Mouse (Mus musculus): Measurements from ENCODE around the gene Wdr11.

Wdr11 gene

GRCm38 (mm10) chr7:129591371-129592131 lies at the start of gene Wdr11:
Gene Wdr11, plus strand, starts transcription at chr7:129591863.
- peak; percentile 68 for DNase-seq (ENCODE audit: low spot score)

DNA sequence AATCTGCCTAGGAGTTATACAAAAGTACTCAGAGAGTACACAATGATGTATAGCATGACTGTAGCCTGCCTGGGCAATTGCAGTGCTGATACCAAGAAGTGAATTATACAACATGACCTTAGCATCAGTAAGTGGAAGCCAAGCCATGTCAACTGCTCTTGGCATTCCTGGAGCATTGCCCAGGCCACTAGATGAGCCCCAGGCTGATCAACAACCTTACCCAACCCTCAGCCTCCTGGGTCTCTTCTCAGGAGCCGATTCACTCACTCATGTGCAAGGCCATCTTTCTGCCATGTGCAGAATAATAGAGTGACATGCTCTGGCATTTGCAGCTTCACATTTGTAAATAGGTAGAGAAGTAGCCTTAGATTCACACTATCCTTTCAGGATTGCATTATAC lies 24.1 kb upstream of the Wdr11 start:
- no peak for DNase-seq (ENCODE audit: low spot score)

DNA sequence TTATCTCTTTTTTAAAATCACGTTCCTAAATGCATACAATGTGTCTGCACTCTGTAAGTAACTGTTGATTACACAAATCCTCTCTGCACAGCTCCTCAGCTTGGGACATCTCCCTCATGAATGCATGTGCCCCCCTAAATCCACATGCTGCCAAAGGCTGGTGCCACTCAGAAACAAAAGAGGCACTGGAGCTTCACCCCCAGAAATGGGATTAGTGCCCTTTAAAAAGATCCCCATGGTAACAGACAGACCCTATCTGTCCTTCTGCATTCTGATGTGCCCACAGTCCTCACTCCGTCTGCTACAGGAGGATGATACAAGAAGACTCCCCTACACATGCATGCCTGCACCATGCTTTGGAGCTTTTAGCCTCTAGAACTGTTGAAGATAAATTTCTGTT lies 23.3 kb upstream of the Wdr11 start:
- DNase-seq (ENCODE audit: low spot score), result no peak

DNA sequence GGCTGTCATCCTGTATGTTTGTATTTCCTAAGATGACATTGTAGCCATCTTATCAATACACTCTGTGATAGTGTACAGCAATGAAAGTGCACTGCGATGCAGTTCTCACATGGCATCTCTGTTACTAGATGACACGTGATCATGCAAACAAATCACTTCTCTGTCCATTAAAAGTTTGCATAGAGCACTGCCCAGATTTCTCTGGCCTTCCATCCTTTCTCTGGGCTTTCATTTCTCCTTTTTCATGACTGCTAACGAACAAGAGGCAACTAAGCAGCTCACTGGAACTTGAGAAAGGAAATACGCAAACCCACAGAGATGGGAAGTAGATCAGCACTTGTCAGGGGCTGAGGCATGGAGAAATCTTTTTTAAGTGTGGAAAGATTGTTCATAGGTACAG lies 17.2 kb upstream of the Wdr11 start:
- DNase-seq (ENCODE audit: low spot score), result no peak

DNA sequence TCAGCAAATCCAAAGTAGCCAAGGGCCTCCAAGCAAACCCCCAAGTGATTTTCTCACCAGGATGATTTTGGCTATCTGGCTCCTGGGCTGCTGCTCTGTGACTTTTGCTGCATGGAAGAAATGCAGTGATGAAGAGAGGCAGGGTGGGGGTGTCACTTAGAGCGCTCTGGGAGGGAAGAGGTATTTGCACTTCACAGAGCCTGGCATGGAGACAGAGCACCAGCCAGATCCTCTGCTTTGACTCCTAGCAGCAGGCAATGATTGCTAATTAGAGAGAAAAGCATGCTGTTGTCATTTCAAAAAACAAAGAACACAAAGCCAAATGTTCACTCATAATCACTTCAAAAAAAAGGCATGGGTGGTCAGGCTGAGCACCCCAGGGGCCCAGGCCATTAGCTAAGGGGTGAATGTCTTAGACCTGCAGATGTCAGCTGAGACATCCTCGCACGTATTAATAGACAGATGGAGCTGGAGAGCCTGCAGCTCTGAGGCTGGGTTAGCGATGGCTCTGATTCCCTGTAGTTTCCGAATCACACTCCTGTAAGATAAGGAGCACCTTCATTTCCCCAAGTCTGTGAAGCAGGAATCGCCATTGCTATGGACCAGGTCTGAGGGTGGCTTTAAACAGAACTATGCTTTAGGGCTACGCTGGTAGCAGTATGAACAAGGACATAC lies 16.4 kb upstream of the Wdr11 start:
- DNase-seq (ENCODE audit: low spot score), result no peak

DNA sequence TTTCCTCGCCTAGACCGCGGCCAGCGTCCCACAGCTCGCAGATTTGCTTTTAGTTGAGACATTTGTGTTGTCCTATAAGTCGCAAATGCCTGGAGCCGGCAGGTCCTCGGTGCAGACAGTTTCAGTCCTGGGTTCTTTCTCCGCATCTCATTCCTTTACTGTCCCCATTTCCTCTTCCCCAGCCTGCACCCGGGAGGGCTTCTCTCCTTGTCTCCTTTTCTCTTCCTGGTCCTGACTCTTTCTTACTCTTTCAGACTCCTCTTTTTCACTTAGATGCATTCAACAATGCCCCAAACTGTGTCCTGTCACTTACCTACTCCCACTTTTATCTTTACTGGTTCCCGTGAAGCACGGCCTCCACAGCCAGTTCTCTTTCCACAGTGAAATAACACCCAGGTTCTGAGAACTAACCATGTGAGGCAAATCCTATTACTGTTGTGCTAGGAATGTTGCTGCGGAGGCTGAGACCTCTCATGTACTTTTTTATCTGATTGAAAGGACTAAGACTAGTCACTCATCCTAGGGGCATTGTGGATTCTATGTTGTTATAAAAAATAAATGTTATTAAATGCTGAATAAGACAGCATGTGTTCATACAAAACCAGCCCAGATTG lies 576 bp downstream of the Wdr11 start:
- no peak for DNase-seq (ENCODE audit: low spot score)

GRCm38 (mm10) chr7:129597186-129597585 lies 5.5 kb downstream of the Wdr11 start:
- no peak for DNase-seq (ENCODE audit: low spot score)

DNA sequence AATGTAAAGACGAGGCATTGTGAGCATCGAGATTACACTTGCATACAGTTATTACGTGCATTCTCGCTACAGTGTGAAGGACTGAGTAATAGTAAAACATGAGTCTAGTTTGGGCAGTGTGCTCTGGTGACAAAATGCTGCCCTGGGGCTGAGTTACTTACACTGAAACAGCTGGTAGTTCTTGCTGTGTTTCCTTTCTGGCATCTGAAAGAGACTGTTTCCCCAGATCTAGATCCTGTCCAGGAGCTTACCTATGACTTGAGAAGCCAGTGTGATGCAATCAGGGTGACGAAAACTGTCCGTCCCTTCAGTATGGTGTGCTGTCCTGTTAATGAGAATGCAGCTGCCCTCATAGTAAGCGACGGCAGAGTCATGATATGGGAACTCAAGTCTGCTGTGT lies 14.6 kb downstream of the Wdr11 start:
- no peak for DNase-seq (ENCODE audit: low spot score)

GRCm38 (mm10) chr7:129621141-129621540 lies 29.5 kb downstream of the Wdr11 start:
- no peak for DNase-seq (ENCODE audit: low spot score)

DNA sequence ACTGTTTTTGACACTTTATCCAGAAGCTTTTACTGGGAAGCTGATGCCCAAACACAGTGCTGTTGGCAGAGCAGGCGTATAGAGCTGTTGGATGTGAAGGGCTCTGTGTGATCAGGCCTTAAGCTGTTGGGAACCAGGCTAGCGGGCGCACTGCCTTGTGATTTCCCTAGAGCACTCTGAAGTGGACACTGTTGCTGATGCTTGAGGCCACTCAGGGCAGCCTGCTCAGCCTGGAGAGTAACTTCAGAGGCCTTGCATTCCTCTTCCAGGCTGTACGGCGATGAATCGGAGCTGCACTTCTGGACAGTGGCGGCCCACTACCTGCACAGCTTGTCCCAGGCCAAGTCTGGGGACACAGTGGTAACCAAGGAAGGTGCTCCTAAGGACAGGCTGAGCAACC lies 38.7 kb downstream of the Wdr11 start:
- no peak for DNase-seq (ENCODE audit: low spot score)

DNA sequence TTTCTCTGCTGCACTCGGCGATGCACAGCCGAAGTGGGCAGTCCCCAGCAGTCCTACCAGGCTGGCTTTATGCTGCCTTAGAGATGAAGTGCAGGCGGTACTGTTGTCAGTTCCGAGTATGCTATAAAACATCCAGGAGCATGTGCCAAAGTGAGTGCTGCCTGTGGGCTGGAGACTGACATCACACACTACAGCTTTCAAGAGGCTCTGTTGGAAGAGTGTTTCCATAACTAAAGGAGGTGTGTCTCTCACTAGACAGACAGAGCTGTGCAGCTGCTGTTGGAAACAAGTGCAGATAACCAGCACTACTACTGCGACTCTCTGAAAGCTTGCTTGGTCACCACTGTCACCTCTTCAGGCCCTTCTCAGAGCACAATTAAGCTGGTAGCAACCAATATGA lies 39.8 kb downstream of the Wdr11 start:
- DNase-seq (ENCODE audit: low spot score), result no peak

- no peak for DNase-seq (ENCODE audit: low spot score)
These were observed 44.4 kb downstream of the Wdr11 start for GRCm38 (mm10) chr7:129635898-129636640.

- no peak for DNase-seq (ENCODE audit: low spot score)
These were observed 45.3 kb downstream of the Wdr11 start for GRCm38 (mm10) chr7:129636992-129637391.

DNA sequence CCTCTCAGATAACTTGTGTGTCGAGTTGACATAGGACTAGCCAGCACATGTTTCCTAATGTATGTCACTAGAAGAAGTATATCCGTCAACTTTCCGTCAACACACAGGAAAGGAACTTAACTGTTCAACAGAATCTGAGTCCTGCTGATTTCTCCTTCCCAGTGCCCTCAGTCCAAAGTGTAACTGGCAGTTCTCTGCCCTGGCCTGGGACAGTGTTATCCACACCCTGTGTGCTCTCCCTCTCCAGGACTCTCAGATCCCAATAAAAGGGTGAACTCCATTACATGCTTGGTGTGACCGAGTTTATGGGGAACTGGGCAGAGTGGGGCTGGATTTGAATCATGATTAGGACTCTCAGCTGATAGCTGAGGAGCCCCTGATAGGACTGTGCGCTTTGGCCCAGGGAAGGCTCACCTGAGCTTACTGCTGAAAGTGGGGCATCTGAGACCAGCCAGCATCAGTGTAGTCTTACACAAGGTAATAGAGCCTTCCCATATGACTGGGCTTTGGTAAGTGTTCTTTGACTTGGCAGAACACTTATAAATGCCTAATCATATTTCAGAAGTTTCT lies 46.3 kb downstream of the Wdr11 start:
- DNase-seq (ENCODE audit: low spot score), result no peak

DNA sequence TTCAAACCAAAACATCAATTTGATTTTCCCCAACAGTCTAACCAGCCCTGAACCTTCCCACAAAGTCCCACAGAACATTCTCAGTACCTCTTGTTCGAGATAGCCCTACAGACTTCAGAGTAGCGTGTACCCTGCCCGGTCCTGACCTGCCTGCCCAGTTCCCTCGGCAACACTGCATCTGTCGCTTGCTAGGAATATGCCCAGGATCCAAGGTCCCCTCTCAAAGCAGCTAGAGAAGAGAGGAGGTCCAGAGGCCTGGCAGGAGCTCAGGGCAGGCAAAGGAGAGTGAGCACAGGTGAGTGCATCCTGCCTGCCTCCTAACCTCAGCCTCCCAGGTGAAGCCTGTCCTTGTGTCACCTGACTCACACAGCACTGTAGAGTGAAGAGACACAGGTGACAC lies 47.3 kb downstream of the Wdr11 start:
- DNase-seq (ENCODE audit: low spot score), result no peak

DNA sequence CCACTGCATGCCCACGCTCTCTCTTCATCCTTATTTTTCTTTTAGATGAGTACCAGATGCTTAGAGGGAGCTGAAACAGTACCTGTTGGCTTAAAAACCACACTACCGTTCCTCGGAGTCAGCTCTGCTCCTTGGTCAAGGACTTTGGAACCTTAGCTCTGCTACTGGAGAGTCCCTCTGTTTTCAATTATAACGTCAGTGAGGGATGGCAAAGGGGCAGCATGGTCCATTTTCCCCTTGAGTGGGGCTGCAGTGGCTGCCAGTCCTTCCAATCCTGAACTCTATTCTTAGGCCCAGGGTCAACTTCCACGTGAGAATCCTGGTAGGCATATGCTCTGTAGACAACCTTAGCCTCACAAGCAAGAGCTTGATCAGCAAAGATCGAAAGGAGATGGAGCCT lies 48.2 kb downstream of the Wdr11 start:
- no peak for DNase-seq (ENCODE audit: low spot score)

DNA sequence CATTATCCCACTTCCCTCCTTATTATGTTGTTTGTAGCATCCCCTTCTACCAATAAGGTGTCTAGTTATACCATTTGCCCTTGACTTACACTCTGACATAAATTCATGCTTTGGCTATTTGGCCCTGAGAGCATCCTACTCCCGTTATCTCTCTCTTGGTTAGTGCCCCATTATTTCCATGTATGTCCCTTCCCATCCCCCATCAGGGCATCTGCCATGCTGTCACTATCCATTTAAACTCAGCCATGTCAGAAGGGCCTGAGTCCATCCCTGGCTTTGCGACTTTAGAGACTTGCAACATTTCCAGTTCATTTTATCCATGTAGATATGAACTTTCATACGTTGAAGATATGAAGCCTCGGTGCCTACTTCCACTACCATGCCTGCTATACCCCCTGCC lies 51.6 kb downstream of the Wdr11 start:
- DNase-seq (ENCODE audit: low spot score), result no peak

GRCm38 (mm10) chr7:129647798-129648197 lies 56.1 kb downstream of the Wdr11 start:
- no peak for DNase-seq (ENCODE audit: low spot score)

- DNase-seq (ENCODE audit: low spot score), result peak; percentile 92
These were observed 57.3 kb downstream of the Wdr11 start for GRCm38 (mm10) chr7:129648938-129649337.

DNA sequence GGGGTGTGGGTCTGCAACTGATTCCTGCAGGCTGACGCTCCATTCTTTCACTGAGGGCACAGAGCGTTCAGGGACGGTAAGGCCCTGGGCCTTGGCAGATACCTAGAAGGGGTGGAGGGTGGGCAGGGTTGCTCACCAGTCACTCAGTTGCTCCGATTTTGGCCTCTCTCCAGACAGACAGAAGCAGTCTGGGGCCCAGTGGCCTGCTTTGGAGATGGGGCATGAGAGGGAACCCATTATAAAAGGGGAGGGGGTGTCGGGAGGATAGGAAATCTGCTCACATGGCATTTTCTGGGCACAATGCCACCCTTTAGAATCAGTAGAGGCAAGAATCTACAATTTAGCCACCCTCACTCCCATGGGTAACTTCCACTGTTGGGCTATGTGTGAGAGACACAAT lies 59.1 kb downstream of the Wdr11 start:
- DNase-seq (ENCODE audit: low spot score), result no peak

DNA sequence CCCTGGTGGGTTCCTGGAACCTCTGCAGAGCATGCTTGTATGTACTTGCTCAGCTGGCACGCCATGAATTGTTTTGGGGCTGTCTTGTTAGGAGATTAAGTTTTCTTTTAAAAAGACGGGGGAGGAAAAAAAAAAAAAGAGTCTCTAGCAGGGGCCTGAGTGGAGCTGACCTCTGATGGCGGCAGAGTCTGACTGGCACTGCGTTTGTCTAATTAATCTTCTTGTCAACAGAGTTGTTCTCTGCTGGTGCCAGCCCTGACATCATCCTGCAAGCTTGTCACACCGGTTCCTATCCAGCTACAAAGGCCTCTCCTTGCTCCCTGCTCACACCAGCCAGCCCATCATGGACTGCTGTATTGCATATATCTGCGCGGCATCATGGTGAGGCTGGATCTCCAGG lies 60.1 kb downstream of the Wdr11 start:
- DNase-seq (ENCODE audit: low spot score), result peak; percentile 45

DNA sequence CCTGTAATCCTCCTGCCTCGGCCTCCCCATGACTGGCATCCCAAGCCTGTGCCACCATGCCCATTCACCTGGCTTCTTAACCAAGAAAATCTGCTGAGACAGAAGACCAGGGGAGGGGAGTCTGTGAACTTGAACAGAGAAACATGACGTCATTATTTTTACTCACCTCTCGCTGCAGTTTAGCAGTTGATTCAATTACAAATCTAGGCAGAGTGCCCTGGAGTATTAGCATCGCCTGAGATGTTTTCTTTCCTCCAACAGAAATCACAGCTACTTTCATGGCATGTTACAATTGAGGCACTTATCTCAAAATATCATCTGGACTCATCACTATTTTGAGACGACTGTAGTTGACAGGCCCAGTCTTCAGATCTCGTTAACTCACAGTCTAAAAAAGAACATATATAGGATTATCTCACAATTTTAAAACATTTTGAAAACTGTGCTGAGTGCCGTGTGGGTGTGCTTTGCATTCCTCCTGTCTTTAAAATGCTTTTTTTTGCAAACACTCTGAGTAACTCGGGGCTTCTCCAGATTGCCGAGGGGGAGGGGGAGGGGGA lies 61.3 kb downstream of the Wdr11 start:
- no peak for DNase-seq (ENCODE audit: low spot score)

All from urinary bladder, postnatal 25 days (tissue).